11 mouse cellular contexts compared by ENCODE assay signal in genomic region chr7:134501079-134501478, GRCm38 (mm10).
DNase-seq lines count a peak whose midpoint lies in the region; ATAC-seq and TF ChIP-seq lines count a peak whose summit lies in the region.
"Had no signal": no experiment of that assay in that cellular context is flagged by ENCODE, and none has a peak within 500 bp of the region (broad histone marks: within the 10 kb centered on the region; RNA-seq: fewer than 3 reads in every experiment).

No protein-coding gene starts in this region.

- DNase-seq in frontal cortex, postnatal 36 days (ENCODE audit: low spot score in 2 of 2), result no peak
- peak; percentile 40 for DNase-seq in lung, postnatal 0 days (ENCODE audit: low spot score)
- no peak for DNase-seq in lung, postnatal 4 days
- DNase-seq in embryo, embryonic 9.5 days (ENCODE audit: extremely low spot score), result peak; percentile 11
- DNase-seq in ovary, postnatal 14 days (ENCODE audit: low spot score), result no peak
- no peak for DNase-seq in yolk sac, embryonic 10.5 days (ENCODE audit: low spot score)
- DNase-seq: thymus, postnatal 4 days had no signal

- H3K27ac ChIP-seq in lung, postnatal 0 days (ENCODE audit: low read length), result no peak overlapping the region
- H3K27ac ChIP-seq in stomach, embryonic 15.5 days, result no peak overlapping the region

- H3K9ac ChIP-seq in lung, postnatal 0 days (replicated peaks; ENCODE audit: low read depth), result no peak overlapping the region
- no peak overlapping the region for H3K9ac ChIP-seq in stomach, embryonic 15.5 days
- H3K9ac ChIP-seq: heart, embryonic 12.5 days had no signal

- H3K4me3 ChIP-seq in lung, postnatal 0 days (ENCODE audit: low read depth, low read length), result no peak overlapping the region
- no peak overlapping the region for H3K4me3 ChIP-seq in stomach, embryonic 15.5 days (replicated peaks)
- H3K4me3 ChIP-seq: heart, embryonic 12.5 days had no signal

- no peaks in the 10 kb centered on the region for H3K9me3 ChIP-seq in lung, postnatal 0 days (ENCODE audit: low read length)
- no peaks in the 10 kb centered on the region for H3K9me3 ChIP-seq in stomach, embryonic 15.5 days
- H3K9me3 ChIP-seq: heart, embryonic 12.5 days had no signal

- WGBS in lung, postnatal 0 days, result 18% methylated on average over 1 of the region's 1 CpGs
- 21% methylated on average over 1 of the region's 1 CpGs for WGBS in stomach, embryonic 15.5 days

- no peaks in the 10 kb centered on the region for H3K27me3 ChIP-seq in lung, postnatal 0 days (replicated peaks; ENCODE audit: insufficient read depth, low read length)
- no peaks in the 10 kb centered on the region for H3K27me3 ChIP-seq in stomach, embryonic 15.5 days (replicated peaks)
- H3K27me3 ChIP-seq: heart, embryonic 12.5 days had no signal

- H3K36me3 ChIP-seq in lung, postnatal 0 days (ENCODE audit: insufficient read depth, low read length), result no peaks in the 10 kb centered on the region
- no peaks in the 10 kb centered on the region for H3K36me3 ChIP-seq in stomach, embryonic 15.5 days
- H3K36me3 ChIP-seq: heart, embryonic 12.5 days had no signal

- no peak overlapping the region for H3K4me2 ChIP-seq in lung, postnatal 0 days (replicated peaks; ENCODE audit: low read depth, low read length)
- no peak overlapping the region for H3K4me2 ChIP-seq in stomach, embryonic 15.5 days
- H3K4me2 ChIP-seq: heart, embryonic 12.5 days had no signal

- 0 out of 2 replicates have a peak, but pooled peaks cover 4% of the 10 kb centered on the region for H3K4me1 ChIP-seq in lung, postnatal 0 days (ENCODE audit: insufficient read depth, low read depth, low read length)
- H3K4me1 ChIP-seq in stomach, embryonic 15.5 days, result no peaks in the 10 kb centered on the region

- no peak for TF ChIP-seq EP300 in lung, postnatal 0 days (IDR thresholded peaks at IDR 0.05)

- no peak for TF ChIP-seq CTCF in lung, postnatal 0 days (IDR thresholded peaks at IDR 0.05)

- peak; percentile 50; the same call in 1 of the 2 replicates for ATAC-seq in frontal cortex, adult (ENCODE audit: low TSS enrichment)
- no peak for ATAC-seq in lung, postnatal 0 days
- peak; percentile 76; the same call in 1 of the 2 replicates for ATAC-seq in stomach, embryonic 15.5 days (ENCODE audit: insufficient read depth, low FRiP score, low read depth)
- ATAC-seq: CD4-positive, CD25-positive, alpha-beta regulatory T cell, adult 4 months had no signal

Comparison
In these comparisons a context has a peak if more than half of its experiments do, and no peak if none do; other contexts are left out.
1. DNase-seq: peak in lung, postnatal 0 days (single experiment) and embryo, embryonic 9.5 days (single experiment); none in frontal cortex, postnatal 36 days (0 of 2), lung, postnatal 4 days (0 of 2), ovary, postnatal 14 days (single experiment) and yolk sac, embryonic 10.5 days (single experiment).